Mouse (Mus musculus) kidney, postnatal 0 days (tissue): ENCODE data around the gene Lsm7. TPM values are rescaled to one million over a fixed set of nuclear protein-coding genes. Genes with fewer than 3 reads are reported as not detected.

ENCODE experiments used
- ATAC-seq: fragments of 200-750 bp; cut with Nextera tagmentation; replicated peaks from 2 replicates; pipeline ENCODE4 v1.8.0; 2017; ENCODE audit warnings: low read depth, moderate number of reproducible peaks, moderate TSS enrichment, moderate library complexity; ENCODE audit not compliant: low FRiP score
- DNase-seq: peaks from one replicate; pipeline ENCODE4 v3.0.0-alpha.2; 2016; ENCODE audit warnings: low spot score
- H3K27ac ChIP-seq: fragments of 300-500 bp; sonication (generic); 2 replicates; pipeline ENCODE4 v1.5.1; 2014; ENCODE audit warnings: mild to moderate bottlenecking
- H3K27me3 ChIP-seq: fragments of 300-500 bp; sonication (generic); 2 replicates; pipeline ENCODE4 v1.6.1; 2014; ENCODE audit warnings: low read length, mixed read lengths; ENCODE audit not compliant: insufficient read depth
- H3K36me3 ChIP-seq: fragments of 300-500 bp; sonication (generic); 2 replicates; pipeline ENCODE4 v1.6.1; 2014; ENCODE audit warnings: low read length, mixed read lengths; ENCODE audit not compliant: insufficient read depth
- H3K4me1 ChIP-seq: fragments of 300-500 bp; sonication (generic); replicated peaks from 2 replicates; pipeline ENCODE4 v1.6.1; 2014; ENCODE audit warnings: antibody characterized with exemption, low read length, mixed read lengths; ENCODE audit not compliant: insufficient read depth
- H3K4me2 ChIP-seq: fragments of 300-500 bp; sonication (generic); 2 replicates; pipeline ENCODE4 v1.6.1; 2014; ENCODE audit warnings: mild to moderate bottlenecking, low read length, moderate library complexity, mixed read lengths
- H3K4me3 ChIP-seq: fragments of 300-500 bp; sonication (generic); replicated peaks from 2 replicates; pipeline ENCODE4 v1.5.1; 2014; ENCODE audit warnings: low read depth, low read length
- H3K9ac ChIP-seq: fragments of 300-500 bp; sonication (generic); 2 replicates; pipeline ENCODE4 v1.6.1; 2014; ENCODE audit warnings: low read depth, low read length
- H3K9me3 ChIP-seq: fragments of 300-500 bp; sonication (generic); replicated peaks from 2 replicates; pipeline ENCODE4 v1.6.1; 2016; ENCODE audit warnings: low read length, inconsistent platforms, mixed read lengths
- CTCF ChIP-seq: IDR thresholded peaks from 2 replicates; pipeline ENCODE4 v1.5.1; 2016; ENCODE audit warnings: antibody characterized with exemption, low read depth, mild to moderate bottlenecking, moderate library complexity
- WGBS: fragments of 180-500 bp; shearing (Covaris S2); extraction: QIAGEN DNeasy Blood & Tissue Kit; methylation state at CpG from one replicate; pipeline ENCODE4 v1.1.7; 2014; 5-methylcytosine and 5-hydroxymethylcytosine counted together
- polyA plus RNA-seq: library from polyadenylated mRNA; unstranded; fragments of >200 nt; fragmentation: Nextera tagmentation; extraction: Ambion mirVana; gene quantifications from 2 replicates; pipeline ENCODE4 v1.2.1, GENCODE M21; 2015

The Lsm7 gene
- polyA plus RNA-seq, 1 experiment from 2014 or later = 270 TPM

DNA sequence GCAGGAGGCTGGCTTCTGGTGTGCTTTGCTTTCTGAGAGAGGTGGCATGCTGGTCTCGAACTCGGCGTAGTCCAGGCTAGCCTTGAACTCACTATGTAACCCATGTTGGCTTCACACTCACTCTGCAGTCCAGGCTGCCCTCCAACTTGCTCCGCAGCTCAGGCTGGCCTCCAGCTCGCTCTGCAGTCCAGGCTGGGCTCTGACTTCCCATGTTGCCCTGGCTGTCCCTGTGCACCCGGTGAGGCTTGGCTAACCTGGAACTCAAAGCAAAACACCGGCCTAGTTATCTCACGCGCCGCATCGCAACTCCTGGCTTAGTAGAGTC, 702 bp upstream of the Lsm7 start:
- no peaks in the 10 kb centered on the region for H3K27me3 ChIP-seq
- H3K4me3 ChIP-seq = peak overlapping the region; percentile 94
- H3K27ac ChIP-seq = no peak overlapping the region
- 21% methylated on average over 11 of the region's 11 CpGs for WGBS
- DNase-seq (no peak), ATAC-seq (no peak)
- peaks cover 19% of the 10 kb centered on the region; the same call in 1 of the 2 replicates for H3K36me3 ChIP-seq
- peak overlapping the region; percentile 100 for H3K4me2 ChIP-seq
- H3K4me1 ChIP-seq = peaks cover 16% of the 10 kb centered on the region
- TF ChIP-seq CTCF = no peak
- H3K9ac ChIP-seq = peak overlapping the region; percentile 84
- H3K9me3 ChIP-seq = no peaks in the 10 kb centered on the region

DNA sequence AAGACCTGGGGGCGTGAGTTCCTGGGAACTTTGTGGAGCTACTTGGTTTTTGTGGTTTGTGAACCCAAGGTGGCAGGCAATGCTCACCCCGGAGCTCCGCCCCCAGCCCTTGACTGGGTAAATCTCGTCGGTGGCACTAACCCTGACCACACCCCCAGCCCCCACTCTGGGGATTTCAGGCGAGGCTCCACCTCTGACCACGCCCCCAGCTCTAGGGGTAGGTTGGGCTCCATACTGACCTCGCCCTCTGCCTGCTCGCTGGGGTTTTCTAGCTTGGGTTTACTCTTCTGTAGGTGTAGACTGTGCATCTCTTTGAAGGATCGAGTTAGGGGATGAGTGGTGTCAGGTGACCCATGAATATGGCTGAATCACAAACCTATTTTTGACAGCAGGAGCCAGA, 6.4 kb downstream of the Lsm7 start:
- no peak for TF ChIP-seq CTCF
- Histone ChIP-seq H3K4me1 (0 out of 2 replicates have a peak, but pooled peaks cover under 1% of the 10 kb centered on the region), H3K27me3 (peaks cover 14% of the 10 kb centered on the region), H3K4me3 (no peak overlapping the region), H3K36me3 (peaks cover 19% of the 10 kb centered on the region; the same call in 1 of the 2 replicates), H3K9me3 (no peaks in the 10 kb centered on the region), H3K9ac (no peak overlapping the region), H3K4me2 (no peak overlapping the region), H3K27ac (no peak overlapping the region)
- DNase-seq (peak; percentile 62), ATAC-seq (peak; percentile 60; the same call in 1 of the 2 replicates)
- WGBS = 7% methylated on average over 10 of the region's 10 CpGs

DNA sequence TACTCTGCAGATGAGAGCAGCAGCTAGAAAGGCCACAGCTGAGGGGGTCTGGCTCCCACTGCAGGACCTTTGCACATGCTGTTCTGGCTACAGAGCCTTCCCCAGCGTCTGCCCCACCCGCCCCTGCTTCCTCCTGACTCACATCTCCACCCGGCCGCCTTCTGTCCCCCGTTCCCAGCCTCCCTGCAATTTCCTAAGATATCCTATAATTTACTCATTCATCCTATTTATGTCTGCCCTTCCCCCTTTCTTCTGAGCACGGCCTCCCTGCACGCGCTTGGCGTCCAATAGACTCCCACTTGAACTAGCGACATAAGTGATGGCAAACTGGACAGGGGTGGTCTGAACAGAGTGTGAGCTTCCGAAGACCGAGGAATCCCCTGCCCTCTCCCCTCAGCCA, 9.3 kb downstream of the Lsm7 start:
- no peak overlapping the region for H3K4me2 ChIP-seq

GRCm38 (mm10) chr10:80845055-80845693, 9.8 kb downstream of the Lsm7 start:
- H3K27me3 ChIP-seq = peaks cover 20% of the 10 kb centered on the region
- no peak for ATAC-seq
- no peaks in the 10 kb centered on the region for H3K4me1 ChIP-seq
- WGBS = 63% methylated on average over 8 of the region's 8 CpGs
- no peak overlapping the region for H3K27ac ChIP-seq
- H3K4me2 ChIP-seq = no peak overlapping the region
- no peaks in the 10 kb centered on the region for H3K36me3 ChIP-seq
- no peak overlapping the region for H3K9ac ChIP-seq
- no peak for DNase-seq
- H3K9me3 ChIP-seq = no peaks in the 10 kb centered on the region
- H3K4me3 ChIP-seq = no peak overlapping the region
- TF ChIP-seq CTCF = no peak

More for the DNA sequence above, 9.3 kb downstream of the Lsm7 start:
- H3K9me3 ChIP-seq = no peaks in the 10 kb centered on the region
- no peak overlapping the region for H3K9ac ChIP-seq
- ATAC-seq = no peak
- no peak for DNase-seq
- 59% methylated on average over 12 of the region's 12 CpGs for WGBS
- peaks cover 20% of the 10 kb centered on the region for H3K27me3 ChIP-seq
- H3K27ac ChIP-seq = no peak overlapping the region
- no peaks in the 10 kb centered on the region for H3K4me1 ChIP-seq
- no peak for TF ChIP-seq CTCF
- H3K4me3 ChIP-seq = no peak overlapping the region
- H3K36me3 ChIP-seq = no peaks in the 10 kb centered on the region

DNA sequence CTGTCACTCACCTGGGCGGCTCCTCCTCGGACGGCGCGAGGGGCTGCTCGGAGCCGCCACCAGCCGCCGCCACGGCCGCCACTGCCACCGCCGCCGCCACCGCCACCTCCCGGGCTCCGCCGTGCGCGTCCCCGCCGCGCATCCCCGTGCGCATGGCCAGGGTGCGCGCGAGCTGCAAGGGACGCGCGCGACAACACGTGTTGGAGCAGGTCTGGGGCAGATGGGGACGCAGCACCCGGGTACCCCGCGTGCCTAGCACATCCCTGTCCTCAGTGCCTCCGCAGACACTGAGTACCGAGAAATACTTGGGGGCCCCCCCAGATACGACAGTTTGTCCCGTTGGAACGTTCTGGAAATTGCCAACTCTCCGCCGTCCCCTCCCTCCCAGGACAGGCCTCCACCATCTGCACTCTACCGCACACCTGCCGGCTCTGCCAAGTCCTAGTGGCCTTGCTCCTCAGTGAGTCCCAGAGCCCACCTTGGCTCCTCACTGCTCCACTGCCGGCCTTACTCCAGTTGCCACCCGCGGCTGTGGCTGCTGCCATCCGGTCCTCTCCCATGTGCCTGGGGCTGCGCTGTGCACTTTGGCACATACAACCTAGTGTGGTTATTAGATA, 11.0 kb downstream of the Lsm7 start, which contains the start of gene Lingo3:
Lingo3 (minus strand) TSS at position 109 of the 617 bp plus-strand sequence.
- peaks cover 20% of the 10 kb centered on the region for H3K27me3 ChIP-seq
- ATAC-seq (no peak; the same call in 1 of the 2 replicates), DNase-seq (no peak)
- H3K36me3 ChIP-seq = no peaks in the 10 kb centered on the region
- peak within 1 kb of the TSS; percentile 84 for H3K4me2 ChIP-seq
- H3K9ac ChIP-seq = peak within 1 kb of the TSS; percentile 42
- H3K27ac ChIP-seq = no peak within 1 kb of the TSS
- TF ChIP-seq CTCF = no peak
- no peaks in the 10 kb centered on the region for H3K4me1 ChIP-seq
- peak within 1 kb of the TSS; percentile 38 for H3K4me3 ChIP-seq
- no peaks in the 10 kb centered on the region for H3K9me3 ChIP-seq
- whole genome bisulfite sequencing = 4% methylated on average over 51 of the region's 51 CpGs

DNA sequence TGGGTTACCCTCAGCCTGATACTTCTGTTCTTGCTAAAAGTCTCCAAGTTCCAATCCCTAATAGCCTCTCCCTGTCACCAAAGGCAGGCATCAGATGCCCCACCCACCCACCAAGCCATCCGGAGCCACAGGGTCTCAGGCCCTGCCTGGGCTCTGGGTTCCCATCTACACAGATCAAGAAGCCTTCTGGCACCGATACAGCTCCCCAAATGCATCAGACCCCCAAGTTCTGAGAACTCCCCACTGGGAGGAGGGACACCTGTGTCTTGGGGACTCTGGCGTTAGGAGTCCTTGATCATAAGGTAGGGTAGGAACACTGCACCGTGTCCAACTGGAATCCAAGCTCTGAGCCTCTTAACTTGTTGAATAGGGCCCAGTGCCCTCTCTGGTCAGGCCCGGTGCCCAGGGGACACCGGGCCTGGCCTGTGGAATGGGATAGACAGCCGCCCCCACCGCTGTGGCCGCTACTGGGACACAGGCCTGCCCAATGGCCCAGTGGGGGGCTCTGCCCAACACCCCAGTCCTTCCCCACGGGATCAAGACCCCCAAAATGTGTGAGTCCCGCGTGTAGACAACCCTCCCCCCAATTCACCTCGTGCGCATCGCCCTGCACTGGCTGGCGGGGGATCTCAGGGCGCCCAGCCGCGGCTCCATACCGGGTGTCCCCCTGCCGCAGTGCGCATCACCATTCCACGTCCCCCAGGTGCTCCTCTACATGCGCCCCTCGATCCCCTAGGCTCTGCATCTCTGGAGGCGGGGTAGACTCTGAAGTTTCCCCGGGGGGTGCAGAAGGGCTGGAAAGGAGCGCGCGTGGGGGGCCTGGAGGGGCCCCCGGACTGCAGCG, 11.7 kb downstream of the Lsm7 start:
- Histone ChIP-seq H3K36me3 (no peaks in the 10 kb centered on the region), H3K27me3 (peaks cover 20% of the 10 kb centered on the region), H3K4me1 (no peaks in the 10 kb centered on the region), H3K4me2 (peak overlapping the region; percentile 84), H3K9ac (peak overlapping the region; percentile 42), H3K27ac (no peak overlapping the region), H3K9me3 (no peaks in the 10 kb centered on the region), H3K4me3 (peak overlapping the region; percentile 38)
- DNase-seq (no peak), ATAC-seq (no peak)
- TF ChIP-seq CTCF = no peak
- 10% methylated on average over 30 of the region's 32 CpGs for WGBS
